Mouse (Mus musculus) thymus, adult 18-20 months (tissue): ENCODE results near the gene Nkx1-2.

Experiments used
- DNase-seq, 2 experiments: peaks; one replicate each; pipeline ENCODE4 v3.0.0; 2022; ENCODE audit warnings: mixed read lengths in 2 of 2

Gene Nkx1-2

GRCm38 (mm10) chr7:132558141-132558736 is 41.2 kb downstream of the Nkx1-2 start:
- no peak for DNase-seq

GRCm38 (mm10) chr7:132556575-132556974 is 42.9 kb downstream of the Nkx1-2 start:
- no peak for DNase-seq

GRCm38 (mm10) chr7:132555911-132556310 is 43.5 kb downstream of the Nkx1-2 start:
- no peak for DNase-seq

GRCm38 (mm10) chr7:132554091-132554490 is 45.3 kb downstream of the Nkx1-2 start:
- no peak for DNase-seq

GRCm38 (mm10) chr7:132551351-132552126 is 47.9 kb downstream of the Nkx1-2 start:
- DNase-seq, result peak; percentile 91

- DNase-seq, result no peak
These were observed 52.3 kb downstream of the Nkx1-2 start for GRCm38 (mm10) chr7:132547126-132547525.
